Mouse (Mus musculus) liver, embryonic 16.5 days (tissue): ENCODE measurements around the gene Syngap1. TPM values are rescaled to one million over a fixed set of nuclear protein-coding genes. Genes with fewer than 3 reads are reported as not detected.

Experiments
- ATAC-seq: fragments of 200-750 bp; cut with Nextera tagmentation; 2 replicates; pipeline ENCODE4 v1.8.0; 2017; ENCODE audit warnings: low read depth, mild to moderate bottlenecking, moderate number of reproducible peaks, moderate library complexity
- H3K27ac ChIP-seq: fragments of 300-500 bp; sonication (generic); 2 replicates; pipeline ENCODE4 v1.5.1; 2014; ENCODE audit warnings: mild to moderate bottlenecking, low read length
- H3K27me3 ChIP-seq: fragments of 300-500 bp; sonication (generic); 2 replicates; pipeline ENCODE4 v1.6.1; 2014; ENCODE audit warnings: low read depth, low read length, mixed read lengths; ENCODE audit not compliant: control insufficient read depth, insufficient read depth
- H3K36me3 ChIP-seq: fragments of 300-500 bp; sonication (generic); 2 replicates; pipeline ENCODE4 v1.6.1; 2014; ENCODE audit warnings: mild to moderate bottlenecking; ENCODE audit not compliant: control insufficient read depth, insufficient read depth
- H3K4me1 ChIP-seq: fragments of 300-500 bp; sonication (generic); 2 replicates; pipeline ENCODE4 v1.6.1; 2014; ENCODE audit warnings: low read depth, low read length, mixed read lengths; ENCODE audit not compliant: control insufficient read depth
- H3K4me2 ChIP-seq: fragments of 300-500 bp; sonication (generic); 2 replicates; pipeline ENCODE4 v1.6.1; 2014; ENCODE audit warnings: low read depth, low read length, mixed read lengths
- H3K4me3 ChIP-seq: fragments of 300-500 bp; sonication (generic); 2 replicates; pipeline ENCODE4 v1.5.1; 2014; ENCODE audit warnings: low read depth, mild to moderate bottlenecking, low read length
- H3K9ac ChIP-seq: fragments of 300-500 bp; sonication (generic); 2 replicates; pipeline ENCODE4 v1.6.1; 2014; ENCODE audit warnings: low read depth, low read length
- H3K9me3 ChIP-seq: fragments of 300-500 bp; sonication (generic); replicated peaks from 2 replicates; pipeline ENCODE4 v1.6.1; 2016; ENCODE audit warnings: low read length; ENCODE audit not compliant: control insufficient read depth
- whole genome bisulfite sequencing: fragments of 180-500 bp; shearing (Covaris S2); extraction: QIAGEN DNeasy Blood & Tissue Kit; methylation state at CpG from one replicate; pipeline ENCODE4 v1.1.7; 2014; ENCODE audit not compliant: insufficient replicate concordance; 5-methylcytosine and 5-hydroxymethylcytosine counted together
- polyA plus RNA-seq: library from polyadenylated mRNA; unstranded; fragments of >200 nt; fragmentation: Nextera tagmentation; extraction: Ambion mirVana; gene quantifications from 2 replicates; pipeline ENCODE4 v1.2.1, GENCODE M21; 2015

Gene Syngap1
- polyA plus RNA-seq, 1 experiment from 2014 or later, result 0.21 TPM

GRCm38 (mm10) chr17:26941841-26942570, 953 bp downstream of the Syngap1 start:
- 8% methylated on average over 4 of the region's 4 CpGs for WGBS
- no peaks in the 10 kb centered on the region for H3K9me3 ChIP-seq
- ATAC-seq, result no peak
- H3K27ac ChIP-seq, result peak overlapping the region; percentile 24; the same call in 1 of the 2 replicates
- no peaks in the 10 kb centered on the region for H3K36me3 ChIP-seq
- H3K4me1 ChIP-seq, result peaks cover 46% of the 10 kb centered on the region
- no peak overlapping the region; the same call in 1 of the 2 replicates for H3K9ac ChIP-seq
- no peaks in the 10 kb centered on the region for H3K27me3 ChIP-seq
- no peak overlapping the region for H3K4me3 ChIP-seq
- peak overlapping the region; percentile 58; the same call in 1 of the 2 replicates for H3K4me2 ChIP-seq

GRCm38 (mm10) chr17:26945824-26946495, 4.9 kb downstream of the Syngap1 start:
- Histone ChIP-seq H3K4me3 (peak overlapping the region; percentile 59), H3K9ac (peak overlapping the region; percentile 70), H3K4me1 (peaks cover 38% of the 10 kb centered on the region), H3K9me3 (no peaks in the 10 kb centered on the region), H3K27me3 (peaks cover 12% of the 10 kb centered on the region; the same call in 1 of the 2 replicates), H3K36me3 (no peaks in the 10 kb centered on the region), H3K27ac (no peak overlapping the region), H3K4me2 (peak overlapping the region; percentile 84)
- 38% methylated on average over 13 of the region's 13 CpGs for WGBS
- no peak for ATAC-seq

DNA sequence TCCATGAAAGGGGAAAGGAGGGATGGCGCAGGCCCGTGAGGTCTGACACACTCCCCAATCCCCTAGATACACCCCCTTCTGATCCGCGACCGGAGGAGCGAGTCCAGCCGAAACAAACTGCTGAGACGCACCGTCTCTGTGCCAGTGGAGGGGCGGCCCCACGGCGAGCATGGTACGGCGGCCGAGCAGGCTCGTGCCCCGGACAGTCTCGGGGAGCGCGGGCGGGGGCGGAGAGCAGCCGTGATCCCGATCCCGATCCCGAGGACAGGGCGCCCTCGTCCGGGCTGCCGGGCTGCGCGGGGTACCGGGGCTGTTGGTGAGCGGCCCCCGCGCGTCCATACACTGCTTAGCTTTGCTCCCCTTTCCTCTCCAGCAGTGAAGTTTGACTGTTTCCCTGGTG, 5.5 kb downstream of the Syngap1 start:
- WGBS, result 2% methylated on average over 37 of the region's 37 CpGs

GRCm38 (mm10) chr17:26947231-26948100, 6.4 kb downstream of the Syngap1 start:
- Histone ChIP-seq H3K4me3 (peak overlapping the region; percentile 59; the same call in 1 of the 2 replicates), H3K27me3 (peaks cover 18% of the 10 kb centered on the region), H3K9me3 (no peaks in the 10 kb centered on the region), H3K27ac (no peak overlapping the region), H3K36me3 (no peaks in the 10 kb centered on the region), H3K4me1 (peaks cover 44% of the 10 kb centered on the region), H3K9ac (no peak overlapping the region), H3K4me2 (peak overlapping the region; percentile 84)
- WGBS, result 69% methylated on average over 12 of the region's 12 CpGs
- no peak for ATAC-seq

More for the DNA sequence above, 5.5 kb downstream of the Syngap1 start:
- peak overlapping the region; percentile 70 for H3K9ac ChIP-seq
- H3K27me3 ChIP-seq, result peaks cover 12% of the 10 kb centered on the region; the same call in 1 of the 2 replicates
- no peaks in the 10 kb centered on the region for H3K9me3 ChIP-seq
- peak overlapping the region; percentile 84 for H3K4me2 ChIP-seq
- peak overlapping the region; percentile 59 for H3K4me3 ChIP-seq
- no peaks in the 10 kb centered on the region for H3K36me3 ChIP-seq
- ATAC-seq, result peak; percentile 66
- no peak overlapping the region for H3K27ac ChIP-seq
- peaks cover 37% of the 10 kb centered on the region for H3K4me1 ChIP-seq

- ATAC-seq, result 0 out of 2 replicates have a peak, but pooled peaks have one; percentile 11
- 0 out of 2 replicates have a peak overlapping the region, but pooled peaks have one; percentile 7 for H3K27ac ChIP-seq
- no peaks in the 10 kb centered on the region for H3K9me3 ChIP-seq
- peak overlapping the region; percentile 100 for H3K4me2 ChIP-seq
- peak overlapping the region; percentile 69 for H3K4me3 ChIP-seq
- H3K36me3 ChIP-seq, result no peaks in the 10 kb centered on the region
- peak overlapping the region; percentile 69 for H3K9ac ChIP-seq
- H3K4me1 ChIP-seq, result peaks cover 48% of the 10 kb centered on the region
- 0% methylated on average over 32 of the region's 87 CpGs for WGBS
- H3K27me3 ChIP-seq, result peaks cover 22% of the 10 kb centered on the region
These were observed 7.4 kb downstream of the Syngap1 start for GRCm38 (mm10) chr17:26948316-26949050.

DNA sequence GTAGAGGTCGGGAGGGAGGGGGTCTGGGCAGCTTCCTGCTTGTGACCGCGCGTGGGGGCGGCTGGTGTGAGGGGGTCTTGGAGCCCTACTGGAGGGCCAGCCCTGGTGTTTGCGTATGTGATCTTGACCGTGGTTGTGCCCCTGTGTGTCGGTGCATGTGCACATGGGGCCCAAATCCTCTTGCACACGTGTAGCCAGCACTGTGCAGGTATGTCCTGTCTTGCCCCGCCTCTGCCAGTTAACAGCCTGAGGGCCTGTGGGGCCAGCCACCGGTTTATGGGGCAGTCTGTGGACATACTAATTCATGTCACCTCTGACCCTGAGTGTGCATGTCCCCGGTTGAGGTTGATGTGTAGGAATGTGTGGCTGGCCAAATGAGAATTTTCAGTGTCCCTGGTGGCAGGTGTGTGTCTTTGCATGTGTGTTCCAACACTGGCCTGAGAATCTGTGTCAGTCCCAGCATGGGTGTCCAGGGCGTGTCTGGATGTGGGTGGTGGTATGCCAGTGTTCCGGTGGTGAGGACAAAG, 8.1 kb downstream of the Syngap1 start:
- H3K4me3 ChIP-seq, result peak overlapping the region; percentile 69
- peaks cover 52% of the 10 kb centered on the region for H3K4me1 ChIP-seq
- H3K27ac ChIP-seq, result no peak overlapping the region
- H3K27me3 ChIP-seq, result peaks cover 22% of the 10 kb centered on the region
- H3K36me3 ChIP-seq, result no peaks in the 10 kb centered on the region
- H3K9me3 ChIP-seq, result no peaks in the 10 kb centered on the region
- WGBS, result 13% methylated on average over 13 of the region's 14 CpGs
- H3K9ac ChIP-seq, result peak overlapping the region; percentile 69; the same call in 1 of the 2 replicates
- ATAC-seq, result no peak
- peak overlapping the region; percentile 100 for H3K4me2 ChIP-seq

- Histone ChIP-seq H3K4me1 (peaks cover 57% of the 10 kb centered on the region), H3K9ac (no peak overlapping the region)
- WGBS, result 46% methylated on average over 5 of the region's 5 CpGs
These were observed 8.8 kb downstream of the Syngap1 start for GRCm38 (mm10) chr17:26949866-26950265.

More at GRCm38 (mm10) chr17:26949866-26950265, 8.8 kb downstream of the Syngap1 start:
- Histone ChIP-seq H3K9me3 (no peaks in the 10 kb centered on the region), H3K4me2 (no peak overlapping the region), H3K4me3 (no peak overlapping the region), H3K27me3 (peaks cover 22% of the 10 kb centered on the region), H3K27ac (no peak overlapping the region), H3K36me3 (no peaks in the 10 kb centered on the region)
- ATAC-seq, result no peak
